Mouse (Mus musculus) lung, embryonic 15.5 days (tissue): ENCODE measurements around the gene Btbd2. TPM values are rescaled to one million over a fixed set of nuclear protein-coding genes. Genes with fewer than 3 reads are reported as not detected.

ENCODE experiments used
- ATAC-seq: fragments of 200-750 bp; cut with Nextera tagmentation; 2 replicates; pipeline ENCODE4 v1.8.0; 2017; ENCODE audit warnings: moderate number of reproducible peaks, borderline replicate concordance; ENCODE audit not compliant: low FRiP score, low TSS enrichment; ENCODE audit errors: extremely low read depth
- H3K27ac ChIP-seq: fragments of 300-500 bp; sonication (generic); 2 replicates; pipeline ENCODE4 v1.5.1; 2015; ENCODE audit warnings: moderate library complexity, mild to moderate bottlenecking, inconsistent platforms
- H3K27me3 ChIP-seq: fragments of 300-500 bp; sonication (generic); 2 replicates; pipeline ENCODE4 v1.6.1; 2015; ENCODE audit warnings: inconsistent platforms
- H3K36me3 ChIP-seq: fragments of 300-500 bp; sonication (generic); 2 replicates; pipeline ENCODE4 v1.6.1; 2015; ENCODE audit warnings: inconsistent platforms
- H3K4me1 ChIP-seq: fragments of 300-500 bp; sonication (generic); 2 replicates; pipeline ENCODE4 v1.6.1; 2015; ENCODE audit warnings: inconsistent platforms
- H3K4me2 ChIP-seq: fragments of 300-500 bp; sonication (generic); 2 replicates; pipeline ENCODE4 v1.6.1; 2015; ENCODE audit warnings: inconsistent platforms, mild to moderate bottlenecking, moderate library complexity
- H3K4me3 ChIP-seq: fragments of 300-500 bp; sonication (generic); 2 replicates; pipeline ENCODE4 v1.5.1; 2015; ENCODE audit warnings: mild to moderate bottlenecking, inconsistent platforms
- H3K9ac ChIP-seq: fragments of 300-500 bp; sonication (generic); 2 replicates; pipeline ENCODE4 v1.6.1; 2015; ENCODE audit warnings: inconsistent platforms
- H3K9me3 ChIP-seq: fragments of 300-500 bp; sonication (generic); 2 replicates; pipeline ENCODE4 v1.6.1; 2016; ENCODE audit warnings: inconsistent platforms
- WGBS: fragments of 180-500 bp; shearing (Covaris S2); methylation state at CpG from one replicate; pipeline ENCODE4 v1.1.7; 2015; 5-methylcytosine and 5-hydroxymethylcytosine counted together
- polyA plus RNA-seq: library from polyadenylated mRNA; unstranded; fragments of >200 nt; fragmentation: Nextera tagmentation; extraction: Ambion mirVana; gene quantifications from 2 replicates; pipeline ENCODE4 v1.2.1, GENCODE M21; 2015

Btbd2 gene
- polyA plus RNA-seq = 83.0 and 85.2 TPM in 2 replicates

GRCm38 (mm10) chr10:80656863-80657623, at the start of gene Btbd2:
Gene Btbd2 (minus strand): TSS chr10:80657071.
- Histone ChIP-seq H3K9me3 (no peaks in the 10 kb centered on the region), H3K36me3 (no peaks in the 10 kb centered on the region), H3K4me3 (peak within 1 kb of the TSS; percentile 94), H3K4me1 (peaks cover 31% of the 10 kb centered on the region), H3K4me2 (peak within 1 kb of the TSS; percentile 85), H3K27me3 (no peaks in the 10 kb centered on the region), H3K9ac (peak within 1 kb of the TSS; percentile 94), H3K27ac (peak within 1 kb of the TSS; percentile 95)
- 18% methylated on average over 15 of the region's 15 CpGs for WGBS
- ATAC-seq = no peak; the same call in 1 of the 2 replicates

DNA sequence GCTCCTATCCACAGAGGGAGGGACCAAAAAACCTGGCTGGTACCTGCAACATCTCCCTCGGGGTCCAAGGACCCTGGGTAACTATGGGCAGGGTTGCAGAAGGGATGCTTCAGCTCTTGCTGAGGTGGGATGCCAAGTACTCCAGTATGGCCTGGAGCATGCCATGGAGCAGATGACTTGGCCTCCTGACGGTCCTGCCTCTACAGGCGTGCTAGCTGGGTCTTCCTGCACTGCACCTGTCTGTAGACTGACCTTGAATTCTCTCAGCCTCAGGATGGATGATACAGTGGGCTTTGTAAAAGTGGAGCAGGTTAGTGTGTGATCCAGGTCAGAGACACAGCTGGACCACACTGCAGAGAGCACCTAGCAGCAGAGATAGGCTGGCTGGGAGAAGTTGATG, 48.6 kb upstream of the Btbd2 start:
- H3K27me3 ChIP-seq = no peaks in the 10 kb centered on the region
- no peaks in the 10 kb centered on the region for H3K9me3 ChIP-seq
- no peak overlapping the region for H3K4me3 ChIP-seq
- ATAC-seq = no peak
- no peak overlapping the region for H3K27ac ChIP-seq
- peaks cover 23% of the 10 kb centered on the region for H3K4me1 ChIP-seq
- no peak overlapping the region for H3K9ac ChIP-seq
- 81% methylated on average over 3 of the region's 3 CpGs for WGBS
- no peak overlapping the region for H3K4me2 ChIP-seq
- H3K36me3 ChIP-seq = peaks cover 39% of the 10 kb centered on the region

GRCm38 (mm10) chr10:80705033-80705432, 48.2 kb upstream of the Btbd2 start:
- Histone ChIP-seq H3K9me3 (no peaks in the 10 kb centered on the region), H3K36me3 (peaks cover 34% of the 10 kb centered on the region), H3K9ac (no peak overlapping the region), H3K4me3 (no peak overlapping the region), H3K27me3 (no peaks in the 10 kb centered on the region), H3K27ac (no peak overlapping the region), H3K4me1 (peaks cover 27% of the 10 kb centered on the region), H3K4me2 (no peak overlapping the region)
- no peak for ATAC-seq
- 55% methylated on average over 3 of the region's 3 CpGs for WGBS

- no peaks in the 10 kb centered on the region for H3K9me3 ChIP-seq
- no peak overlapping the region for H3K9ac ChIP-seq
- H3K27me3 ChIP-seq = no peaks in the 10 kb centered on the region
- no peak overlapping the region for H3K4me2 ChIP-seq
- H3K4me3 ChIP-seq = no peak overlapping the region
- H3K4me1 ChIP-seq = peaks cover 33% of the 10 kb centered on the region
- ATAC-seq = no peak
- H3K36me3 ChIP-seq = peaks cover 28% of the 10 kb centered on the region
- 80% methylated on average over 5 of the region's 5 CpGs for WGBS
- no peak overlapping the region for H3K27ac ChIP-seq
Measured at GRCm38 (mm10) chr10:80704418-80704817, 47.5 kb upstream of the Btbd2 start.

DNA sequence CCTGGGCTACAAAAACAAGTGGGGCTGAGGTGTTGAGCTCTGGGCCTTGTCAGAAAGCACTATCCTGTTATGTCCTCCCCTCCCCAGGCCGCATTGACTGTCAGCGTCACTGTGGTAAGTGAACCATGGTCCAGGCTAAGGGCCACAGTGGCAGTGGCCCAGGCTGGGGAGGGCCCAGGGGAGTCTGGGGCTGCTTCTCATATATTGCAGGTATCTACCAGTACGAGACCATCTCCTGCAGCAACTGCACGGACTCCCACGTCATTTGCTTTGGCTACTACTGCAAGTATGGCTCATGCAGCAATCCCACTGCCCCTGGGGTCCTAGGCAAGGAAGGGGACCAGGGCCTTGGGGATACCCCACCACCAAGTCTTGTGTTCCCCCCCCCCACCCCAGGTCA, 46.8 kb upstream of the Btbd2 start:
- Histone ChIP-seq H3K27ac (0 out of 2 replicates have a peak overlapping the region, but pooled peaks have one; percentile 88), H3K4me3 (peak overlapping the region; percentile 69), H3K27me3 (no peaks in the 10 kb centered on the region), H3K9me3 (no peaks in the 10 kb centered on the region), H3K4me1 (peaks cover 34% of the 10 kb centered on the region), H3K4me2 (peak overlapping the region; percentile 95), H3K9ac (peak overlapping the region; percentile 62), H3K36me3 (peaks cover 20% of the 10 kb centered on the region)
- no peak for ATAC-seq
- 84% methylated on average over 5 of the region's 5 CpGs for WGBS

- H3K9me3 ChIP-seq = no peaks in the 10 kb centered on the region
- H3K4me2 ChIP-seq = peak overlapping the region; percentile 95
- peak overlapping the region; percentile 62 for H3K9ac ChIP-seq
- H3K27me3 ChIP-seq = no peaks in the 10 kb centered on the region
- H3K27ac ChIP-seq = peak overlapping the region; percentile 88
- H3K4me3 ChIP-seq = peak overlapping the region; percentile 69
- WGBS = under 1% methylated on average over 47 of the region's 47 CpGs
- H3K36me3 ChIP-seq = peaks cover 12% of the 10 kb centered on the region
- ATAC-seq = peak; percentile 90
- H3K4me1 ChIP-seq = peaks cover 40% of the 10 kb centered on the region
Measured at GRCm38 (mm10) chr10:80702536-80703390, 45.9 kb upstream of the Btbd2 start.

- WGBS = under 1% methylated on average over 59 of the region's 59 CpGs
- ATAC-seq = peak; percentile 97
- H3K36me3 ChIP-seq = peaks cover 3% of the 10 kb centered on the region
Measured at GRCm38 (mm10) chr10:80701721-80702535, 45.1 kb upstream of the Btbd2 start, which contains the start of the genes Mob3a and Izumo4. Gene Mob3a (minus strand): TSS chr10:80701977. Gene Izumo4 (plus strand): TSS chr10:80702184.

GRCm38 (mm10) chr10:80700732-80701131, 43.9 kb upstream of the Btbd2 start:
- peak overlapping the region; percentile 58 for H3K9ac ChIP-seq
- no peaks in the 10 kb centered on the region for H3K36me3 ChIP-seq
- WGBS = 38% methylated on average over 4 of the region's 4 CpGs
- no peak for ATAC-seq
- 0 out of 2 replicates have a peak overlapping the region, but pooled peaks have one; percentile 88 for H3K27ac ChIP-seq
- no peaks in the 10 kb centered on the region for H3K27me3 ChIP-seq
- H3K9me3 ChIP-seq = no peaks in the 10 kb centered on the region
- H3K4me3 ChIP-seq = peak overlapping the region; percentile 69
- peak overlapping the region; percentile 95 for H3K4me2 ChIP-seq
- peaks cover 53% of the 10 kb centered on the region for H3K4me1 ChIP-seq

More at GRCm38 (mm10) chr10:80701721-80702535, 45.1 kb upstream of the Btbd2 start, which contains the start of the genes Mob3a and Izumo4:
- Histone ChIP-seq H3K4me2 (peak within 1 kb of the TSS; percentile 95), H3K4me3 (peak within 1 kb of the TSS; percentile 69), H3K27ac (peak within 1 kb of the TSS; percentile 88), H3K9ac (peak within 1 kb of the TSS; percentile 62), H3K4me1 (peaks cover 41% of the 10 kb centered on the region), H3K9me3 (no peaks in the 10 kb centered on the region), H3K27me3 (no peaks in the 10 kb centered on the region)

- WGBS = 78% methylated on average over 7 of the region's 7 CpGs
- Histone ChIP-seq H3K4me1 (peaks cover 60% of the 10 kb centered on the region), H3K27ac (no peak overlapping the region), H3K4me3 (no peak overlapping the region), H3K36me3 (no peaks in the 10 kb centered on the region), H3K27me3 (no peaks in the 10 kb centered on the region), H3K9ac (peak overlapping the region; percentile 27; the same call in 1 of the 2 replicates), H3K4me2 (peak overlapping the region; percentile 95), H3K9me3 (no peaks in the 10 kb centered on the region)
- no peak for ATAC-seq
Measured at GRCm38 (mm10) chr10:80700038-80700504, 43.2 kb upstream of the Btbd2 start.

GRCm38 (mm10) chr10:80698605-80699004, 41.7 kb upstream of the Btbd2 start:
- no peak overlapping the region for H3K4me2 ChIP-seq
- WGBS = 87% methylated on average over 9 of the region's 9 CpGs
- H3K27me3 ChIP-seq = no peaks in the 10 kb centered on the region
- H3K4me3 ChIP-seq = no peak overlapping the region
- peaks cover 61% of the 10 kb centered on the region for H3K4me1 ChIP-seq
- no peak overlapping the region for H3K27ac ChIP-seq
- H3K9ac ChIP-seq = no peak overlapping the region
- no peak for ATAC-seq
- H3K9me3 ChIP-seq = no peaks in the 10 kb centered on the region
- peaks cover 4% of the 10 kb centered on the region; the same call in 1 of the 2 replicates for H3K36me3 ChIP-seq

GRCm38 (mm10) chr10:80697812-80698211, 40.9 kb upstream of the Btbd2 start:
- Histone ChIP-seq H3K27ac (no peak overlapping the region), H3K4me1 (peaks cover 53% of the 10 kb centered on the region), H3K9me3 (no peaks in the 10 kb centered on the region), H3K4me3 (no peak overlapping the region), H3K36me3 (peaks cover 4% of the 10 kb centered on the region; the same call in 1 of the 2 replicates), H3K9ac (no peak overlapping the region), H3K4me2 (no peak overlapping the region), H3K27me3 (no peaks in the 10 kb centered on the region)
- no peak for ATAC-seq
- 70% methylated on average over 9 of the region's 9 CpGs for WGBS
